Mouse (Mus musculus): ENCODE results near the gene Ces2b.
"Not testable (repeated sequence)": the region's sequence is repeated elsewhere in the genome, so short reads cannot be mapped to it uniquely, and the experiment has no call there.

Ces2b gene

GRCm38 (mm10) chr8:104831440-104831839, at the start of gene Ces2b:
Gene Ces2b, plus strand, starts transcription at chr8:104831572.
- no peak for DNase-seq

DNA sequence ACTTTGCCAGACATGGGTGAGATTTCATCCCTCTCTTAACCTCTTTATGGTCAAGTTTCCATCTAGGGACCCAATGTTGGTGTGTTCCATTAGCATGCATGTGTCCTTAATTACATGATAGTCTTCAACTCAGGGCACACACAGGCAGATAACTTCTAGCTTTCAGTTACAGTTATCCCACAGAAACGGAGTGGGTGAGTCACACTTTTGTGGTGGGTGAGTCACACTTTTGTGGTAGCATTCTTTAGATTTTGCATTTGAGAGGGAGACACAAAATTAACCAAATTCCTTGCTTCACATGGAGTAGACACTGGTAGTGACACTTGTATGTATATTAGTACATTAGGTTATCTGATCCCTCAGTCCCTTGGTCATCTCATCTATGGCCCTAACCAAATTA, 44.3 kb upstream of the Ces2b start:
- no peak for DNase-seq

DNA sequence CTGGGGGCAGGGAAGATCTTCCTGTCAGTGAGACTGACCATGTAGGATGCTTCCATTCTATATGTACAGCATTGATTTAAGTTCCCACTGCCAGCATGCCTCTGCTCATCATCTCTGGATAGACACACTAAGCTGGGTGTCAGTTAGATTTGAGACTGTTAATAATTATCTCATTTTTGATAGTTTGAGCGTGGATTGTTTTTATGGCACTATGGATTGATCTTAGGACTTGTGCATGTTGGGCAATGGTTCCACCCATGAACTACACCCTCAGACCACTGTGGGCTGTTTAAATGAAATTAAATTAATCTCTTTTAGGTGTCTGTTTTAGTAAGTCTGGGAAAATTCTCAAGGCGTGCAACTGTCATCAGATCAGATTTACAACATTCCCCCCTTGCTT, 42.4 kb upstream of the Ces2b start:
- DNase-seq: no peak

DNA sequence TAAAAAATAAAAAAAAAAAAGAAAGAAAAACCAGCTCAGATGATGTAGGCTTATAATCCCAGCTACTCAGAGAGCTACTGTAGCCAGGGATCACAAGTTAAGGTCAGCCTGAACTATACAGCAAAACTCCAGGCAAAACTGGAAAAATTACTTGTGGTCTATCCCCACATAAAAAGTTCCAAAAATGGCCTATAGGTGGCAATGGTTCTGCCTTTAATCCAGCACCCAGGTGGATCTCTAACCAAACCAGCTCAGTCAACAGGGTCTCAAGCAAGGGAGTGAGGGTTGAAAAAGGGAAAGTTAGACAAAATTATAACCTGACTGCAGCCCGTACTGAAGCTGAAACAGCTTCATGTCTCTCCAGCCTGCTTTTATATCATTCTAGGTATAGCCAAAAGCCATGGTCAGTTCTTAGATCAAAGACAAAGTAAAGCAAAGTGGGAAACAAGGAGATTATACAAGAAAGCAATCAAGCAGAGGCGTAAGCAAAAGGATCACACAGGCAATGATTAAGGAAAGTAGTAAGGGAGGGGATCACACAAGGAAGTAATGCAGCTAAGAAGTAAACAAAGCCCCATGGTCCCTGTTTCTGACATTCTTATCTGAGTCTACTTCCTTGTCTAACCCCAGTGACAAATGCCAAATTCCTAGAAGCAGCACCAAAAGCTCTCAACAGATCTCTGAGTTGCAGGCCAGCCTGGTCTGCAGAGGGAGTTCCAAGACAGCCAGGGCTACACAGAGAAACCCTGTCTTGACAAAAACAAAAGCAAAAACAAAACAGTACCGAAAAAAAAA, 41.3 kb upstream of the Ces2b start:
- peak; percentile 13 to 19 for DNase-seq

DNA sequence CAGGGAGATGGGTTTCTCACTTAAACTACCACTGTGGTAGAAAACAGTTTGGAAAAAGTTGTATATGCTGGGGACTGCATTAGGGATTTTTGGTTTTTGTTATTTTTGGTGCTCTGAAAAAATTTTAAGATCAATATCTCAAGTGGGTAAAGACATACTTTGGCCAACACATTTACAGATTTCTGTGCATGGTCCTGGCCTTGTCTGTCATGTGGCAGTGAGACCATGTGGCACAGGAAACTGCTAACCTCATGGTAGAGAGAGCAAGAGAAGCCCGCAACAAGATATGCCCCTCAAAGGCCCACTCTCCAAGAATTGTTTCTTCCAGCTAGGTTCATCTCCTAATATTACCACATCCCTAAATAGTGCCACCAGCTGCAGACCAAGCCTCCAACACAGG, 32.0 kb upstream of the Ces2b start:
- no peak for DNase-seq

GRCm38 (mm10) chr8:104806127-104806526, 25.2 kb upstream of the Ces2b start:
- no peak for DNase-seq

- DNase-seq: peak; percentile 46 to 61
Observed at GRCm38 (mm10) chr8:104808542-104809413, 22.6 kb upstream of the Ces2b start.

DNA sequence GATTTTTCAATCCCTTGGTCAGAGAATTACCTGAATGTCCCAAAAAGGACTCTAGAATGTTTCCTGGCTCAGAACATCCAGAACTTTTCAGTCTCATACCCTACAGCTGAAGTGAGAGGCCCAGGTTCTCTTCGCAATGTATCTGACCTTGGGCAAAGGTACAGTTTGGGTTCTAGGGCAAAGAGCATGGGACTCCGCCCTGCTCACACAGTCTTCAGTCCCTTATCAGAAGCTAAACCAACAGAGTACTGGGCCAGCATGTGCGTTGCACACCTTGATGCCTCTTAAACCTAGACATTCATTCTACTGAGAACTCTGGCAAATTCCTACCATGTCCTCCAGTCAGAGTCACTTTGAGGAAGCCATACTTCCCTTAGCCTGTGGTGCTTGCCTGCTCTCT, 21.9 kb upstream of the Ces2b start:
- peak in 1 of 2 experiments; percentile 15 for DNase-seq

DNA sequence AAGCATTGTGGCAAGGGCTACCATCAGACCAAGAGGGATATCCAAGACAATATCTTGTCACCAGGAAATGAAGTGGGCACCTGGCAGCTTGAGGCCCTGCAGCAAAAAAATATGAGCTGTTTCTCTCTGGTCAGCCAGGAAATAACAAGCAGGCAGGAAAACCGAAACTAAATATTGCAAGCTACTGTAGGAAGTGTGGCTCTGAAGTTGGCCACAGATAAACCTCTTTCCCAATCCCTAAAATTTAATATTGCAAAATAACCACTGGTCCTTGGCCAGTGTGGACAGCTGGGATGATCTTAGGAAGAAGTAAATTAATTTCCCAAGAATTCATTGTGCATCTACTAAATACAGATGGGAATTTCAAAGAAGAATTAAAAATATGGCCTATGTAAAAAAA, 4.5 kb upstream of the Ces2b start:
- no peak for DNase-seq

DNA sequence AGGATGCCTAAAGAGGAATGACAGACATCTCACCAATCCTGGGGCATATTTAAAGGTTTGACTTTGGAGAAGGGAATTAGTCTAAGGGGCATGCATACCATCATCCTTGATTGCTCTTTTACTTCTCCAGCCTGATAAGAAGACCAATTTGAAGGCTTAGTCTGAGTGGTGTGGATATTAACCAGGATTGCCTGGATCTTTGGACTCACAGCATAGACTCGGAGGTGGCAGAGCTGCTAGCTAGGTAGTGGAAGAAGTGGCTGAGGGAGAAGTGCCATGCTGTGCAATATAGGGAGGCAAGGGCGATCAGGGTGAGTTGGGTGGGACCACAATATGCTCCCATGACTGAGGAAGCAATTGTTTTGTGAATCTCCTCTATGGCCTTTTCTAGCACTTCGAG, 3.2 kb upstream of the Ces2b start:
- DNase-seq: no peak

DNA sequence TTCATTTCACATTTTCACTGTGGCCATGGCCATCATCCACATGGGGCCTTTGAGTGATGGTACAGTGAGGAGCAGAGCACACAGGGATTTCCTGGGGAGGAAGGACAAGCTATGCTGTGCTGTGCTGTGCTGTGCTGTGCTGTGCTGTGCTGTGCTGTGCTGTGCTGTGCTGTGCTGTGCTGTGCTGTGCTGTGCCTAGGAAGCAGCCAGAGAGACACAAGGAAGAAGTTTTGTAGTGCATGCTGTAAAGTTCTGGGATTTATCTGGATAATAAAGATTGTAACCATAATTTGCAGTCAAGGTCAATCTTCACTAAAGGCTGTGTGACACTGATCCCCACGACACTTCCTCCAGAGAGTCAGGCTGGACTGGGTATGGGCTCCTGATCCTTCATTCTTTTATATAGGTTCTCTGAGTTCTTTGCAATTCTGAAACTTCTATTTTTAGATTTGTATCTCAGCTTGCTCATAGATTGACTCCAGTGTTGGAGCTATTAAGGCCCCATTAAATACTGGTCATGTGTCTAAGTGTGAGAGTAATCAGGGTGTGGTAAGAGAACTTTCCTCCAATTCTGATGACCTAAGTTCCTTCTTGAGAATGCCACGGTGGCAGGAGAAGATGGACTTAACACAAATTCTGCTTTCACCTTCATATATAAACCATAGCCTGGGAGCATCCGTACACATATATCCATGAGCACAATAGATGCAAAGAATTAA, 10.1 kb downstream of the Ces2b start:
- no peak for DNase-seq

- no peak for DNase-seq
Observed at GRCm38 (mm10) chr8:104846831-104847230, 15.5 kb downstream of the Ces2b start, which contains the start of gene Ces2c. Gene Ces2c, plus strand, starts transcription at chr8:104847068.

DNA sequence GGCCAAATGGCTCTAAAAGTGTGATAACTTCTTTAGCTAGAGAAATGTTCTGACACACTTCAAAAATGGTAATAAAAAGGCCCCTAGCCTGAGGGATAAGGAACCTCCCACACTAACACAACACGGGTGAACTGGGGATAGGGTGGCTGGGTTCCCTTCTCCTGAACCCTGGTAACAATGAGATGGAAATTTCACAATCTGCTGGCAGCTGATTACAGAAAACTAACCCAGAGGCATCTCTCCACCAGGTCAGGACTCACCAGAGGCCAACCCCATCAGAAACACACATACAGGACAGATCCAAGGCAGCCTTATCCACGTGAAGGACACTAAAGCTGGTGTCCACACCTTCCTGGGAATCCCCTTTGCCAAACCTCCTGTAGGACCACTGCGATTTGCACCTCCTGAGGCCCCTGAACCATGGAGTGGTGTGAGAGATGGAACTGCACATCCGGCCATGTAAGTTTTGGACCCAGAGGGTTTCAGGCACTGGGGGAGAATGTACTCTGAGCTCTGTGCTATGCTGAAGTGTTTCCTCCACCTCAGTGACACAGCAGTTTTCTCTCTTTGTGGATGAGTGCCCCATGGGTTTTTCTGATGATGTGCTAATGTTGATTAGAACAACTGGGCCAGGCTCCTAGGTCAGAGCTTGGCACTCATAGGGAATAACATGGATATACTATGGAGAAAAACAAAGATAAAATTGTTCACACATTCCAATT, 16.5 kb downstream of the Ces2b start:
- DNase-seq: no peak

- DNase-seq: not testable (repeated sequence)
Observed at GRCm38 (mm10) chr8:104866844-104867531, 35.6 kb downstream of the Ces2b start.

DNA sequence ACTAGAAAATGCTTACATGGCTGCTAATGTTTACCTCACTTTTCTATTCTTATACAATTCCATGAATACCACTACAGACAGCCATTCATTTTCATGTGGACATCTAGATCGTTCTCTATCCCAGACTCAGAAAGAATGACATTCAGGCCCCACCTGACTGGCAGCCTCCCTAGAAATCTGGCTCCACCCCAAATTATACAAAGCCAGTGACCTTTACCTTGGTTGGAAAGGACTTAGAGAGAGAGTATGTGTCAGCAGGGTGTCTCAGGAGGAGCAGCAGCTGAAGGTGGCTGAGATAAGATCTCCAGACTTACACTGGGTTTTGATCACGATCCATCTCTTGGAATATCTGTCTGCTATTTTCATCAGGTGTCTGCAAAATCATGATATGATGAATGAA, 37.5 kb downstream of the Ces2b start:
- not testable (repeated sequence) for DNase-seq

GRCm38 (mm10) chr8:104886223-104886926, 55.0 kb downstream of the Ces2b start:
- DNase-seq: not testable (repeated sequence)

Data from cerebellum, adult 18-20 months (tissue).